Mouse (Mus musculus) CH12F3 (cell line): ENCODE measurements around the gene Nfs1.
"Not testable (repeated sequence)": the region's sequence is repeated elsewhere in the genome, so short reads cannot be mapped to it uniquely, and the experiment has no call there.

Source experiments
- in situ Hi-C: fragments of 300-500 bp; cut with MboI; formaldehyde crosslinking; loops from 2 replicates; pipeline ENCODE4 v1.14.3; 2020; ENCODE audit warnings: low sequenced_read_pairs

Gene Nfs1

DNA sequence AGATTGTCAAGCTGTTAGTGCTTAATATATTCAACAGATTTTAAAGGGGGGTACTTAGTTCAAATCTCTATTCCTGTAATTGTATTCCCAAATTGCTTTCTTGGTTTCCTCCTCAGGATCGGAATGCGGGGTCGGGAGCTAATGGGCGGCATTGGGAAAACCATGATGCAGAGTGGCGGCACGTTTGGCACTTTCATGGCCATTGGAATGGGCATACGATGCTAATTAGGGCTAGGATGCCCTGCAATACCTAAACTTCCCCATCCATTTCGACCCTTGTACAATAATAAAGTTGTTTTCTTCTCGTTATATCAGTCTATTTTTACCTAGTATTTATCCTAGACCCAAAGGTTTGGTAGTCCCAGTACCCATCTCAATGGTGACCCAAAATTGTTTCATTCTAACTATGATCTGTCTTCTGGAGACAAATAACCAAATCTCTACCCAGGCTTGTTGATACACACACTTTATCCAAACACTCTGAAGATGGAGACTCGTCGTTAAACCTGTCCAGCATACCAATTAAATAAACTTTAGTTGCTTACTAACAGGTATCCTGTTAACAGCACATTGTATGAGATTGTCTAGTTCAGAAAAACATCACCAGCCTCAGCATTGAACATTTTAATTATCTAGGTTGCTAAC lies 1.6 kb upstream of the Nfs1 start:
- in situ Hi-C loops, result no loop called here

DNA sequence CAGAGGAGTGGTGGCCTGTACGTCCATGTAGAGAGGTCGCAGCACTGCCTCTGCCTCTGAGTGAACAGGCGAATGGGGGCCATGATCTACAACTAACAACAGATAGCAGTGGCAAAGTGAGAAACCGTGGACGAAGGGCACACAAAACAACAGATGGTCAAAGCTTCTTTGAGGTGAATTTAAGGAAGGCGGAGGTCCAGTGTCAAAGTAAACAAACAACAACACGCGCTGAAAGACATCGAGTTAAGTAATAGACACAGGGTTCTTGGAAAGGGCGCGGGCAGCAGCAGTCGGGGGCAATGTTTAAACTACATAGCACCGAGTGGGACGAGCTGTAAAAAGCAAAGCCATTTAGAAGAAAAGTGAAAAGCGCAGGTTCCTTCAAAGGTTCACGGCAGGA lies 619 bp downstream of the Nfs1 start:
- in situ Hi-C loops, result no loop called here

DNA sequence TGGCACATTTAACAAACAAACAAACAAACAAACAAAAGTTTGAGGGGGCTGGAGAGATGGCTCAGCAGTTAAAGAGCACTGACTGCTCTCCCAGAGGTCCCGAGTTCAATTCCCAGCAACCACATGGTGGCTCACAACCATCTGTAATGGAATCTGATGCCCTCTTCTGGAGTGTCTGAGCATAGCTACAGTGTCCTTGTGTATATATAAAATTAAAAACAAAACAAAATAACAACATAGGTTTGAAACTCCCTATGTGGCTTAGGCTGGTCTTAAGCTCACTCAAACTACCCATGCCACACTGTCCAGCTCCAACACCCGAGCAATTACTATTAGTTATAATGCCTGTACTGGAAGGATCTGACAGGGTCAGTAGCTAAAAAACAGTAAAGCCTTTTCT lies 1.2 kb downstream of the Nfs1 start:
- in situ Hi-C loops, result no loop called here

DNA sequence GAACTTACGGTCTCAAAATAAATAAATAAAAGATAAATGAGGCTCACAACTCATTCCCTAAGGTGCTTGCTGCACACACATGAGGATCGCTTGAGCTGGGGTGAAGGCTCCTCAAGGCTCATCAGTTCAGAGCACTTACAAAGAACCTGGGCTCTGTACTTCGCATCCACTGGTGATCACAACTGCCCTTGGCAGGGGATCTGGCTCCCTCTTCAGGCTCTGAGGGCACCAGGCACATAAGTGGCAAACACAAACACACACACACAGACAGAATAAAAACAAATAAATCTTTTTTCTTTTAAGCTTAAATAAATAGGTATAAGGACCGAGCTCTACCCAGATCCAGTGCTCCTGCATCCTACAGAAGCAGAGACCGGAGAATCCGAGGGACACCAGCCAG lies 8.3 kb downstream of the Nfs1 start:
- in situ Hi-C loops, result no loop called here

DNA sequence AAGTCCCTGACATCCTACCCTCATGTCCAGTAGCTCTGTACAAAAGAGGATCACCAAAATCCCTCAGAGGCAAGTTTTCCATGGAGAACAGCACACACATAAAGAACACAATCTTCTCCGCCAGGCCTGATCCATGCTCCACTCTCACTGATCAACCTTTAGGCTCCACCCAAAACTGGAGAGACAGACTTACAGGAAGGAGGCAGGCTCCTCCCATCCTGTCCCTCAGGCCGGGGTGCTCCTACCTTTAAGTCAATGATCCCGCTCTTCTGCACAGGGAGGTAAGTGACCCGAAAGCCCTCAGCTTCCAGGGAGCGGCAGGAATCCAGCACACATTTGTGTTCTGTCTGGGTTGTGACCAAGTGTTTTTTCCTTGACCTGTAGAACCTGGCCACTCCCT lies 9.8 kb downstream of the Nfs1 start:
- in situ Hi-C loops, result no loop called here

DNA sequence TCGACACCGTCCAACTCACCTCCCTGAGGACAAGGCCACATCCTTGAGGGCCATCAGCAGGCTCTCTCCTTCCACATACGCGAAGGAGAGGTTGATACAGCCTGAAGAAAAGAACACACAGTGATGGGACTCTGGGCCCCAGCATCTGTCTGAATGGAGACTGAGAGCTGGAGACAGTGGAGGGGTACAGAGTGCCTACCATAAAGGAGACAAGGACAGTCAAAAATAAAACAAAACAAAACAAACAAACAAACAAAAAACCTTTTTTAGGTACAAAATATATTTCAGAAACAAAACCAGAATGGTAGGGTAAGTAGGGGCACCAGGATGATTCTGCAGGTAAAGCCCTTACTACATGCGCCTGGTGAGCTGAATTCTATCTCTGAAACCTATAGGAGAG lies 17.0 kb downstream of the Nfs1 start, which contains the start of gene Gm28036:
TSS of gene Gm28036 (minus strand) at position 101 of the 400 bp plus-strand sequence.
- in situ Hi-C loops, result loop anchor here (10.0 kb wide), 1 partner anchor 162 kb away; no protein-coding TSS in a partner anchor

DNA sequence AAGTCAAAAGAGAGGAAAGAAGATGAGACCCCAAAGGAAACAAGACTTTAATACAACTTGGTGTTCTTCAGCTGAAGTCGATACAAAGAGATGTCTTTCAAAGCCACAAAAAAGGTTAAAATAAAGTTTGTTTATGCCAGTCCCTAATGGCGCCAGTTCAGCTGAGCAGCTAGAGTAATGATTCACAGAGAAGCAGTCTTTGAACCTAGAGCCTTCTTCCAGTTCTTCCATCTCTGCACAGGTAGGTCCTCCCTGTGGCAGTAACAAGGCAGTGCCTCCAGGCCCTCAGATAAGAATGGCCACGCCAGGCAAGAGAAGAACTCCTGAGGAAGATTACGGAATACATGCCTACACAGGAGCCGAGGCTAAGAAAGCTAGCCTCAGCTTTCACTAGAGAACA lies 20.3 kb downstream of the Nfs1 start:
- in situ Hi-C loops, result loop anchor here (10.0 kb wide), 1 partner anchor 159 kb away; no protein-coding TSS in a partner anchor

DNA sequence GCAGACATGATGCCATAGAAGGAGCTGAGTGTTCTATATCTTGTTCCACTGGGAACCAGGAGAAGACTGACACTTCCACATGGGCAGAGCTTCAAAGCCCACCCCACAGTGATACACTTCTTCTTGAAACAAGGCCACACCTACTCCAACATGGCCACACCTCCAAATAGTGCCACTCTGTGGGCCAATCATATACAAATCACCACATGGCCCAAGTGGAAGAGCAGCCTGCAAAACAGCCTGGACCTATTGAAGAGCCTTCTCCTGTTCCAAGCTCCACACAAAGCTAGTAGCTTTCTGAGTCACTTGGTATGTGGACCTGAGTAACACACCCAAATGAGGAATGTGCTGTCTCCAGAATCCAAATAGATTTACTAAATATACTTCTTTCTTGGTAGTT lies 24.4 kb downstream of the Nfs1 start:
- in situ Hi-C loops, result no loop called here

DNA sequence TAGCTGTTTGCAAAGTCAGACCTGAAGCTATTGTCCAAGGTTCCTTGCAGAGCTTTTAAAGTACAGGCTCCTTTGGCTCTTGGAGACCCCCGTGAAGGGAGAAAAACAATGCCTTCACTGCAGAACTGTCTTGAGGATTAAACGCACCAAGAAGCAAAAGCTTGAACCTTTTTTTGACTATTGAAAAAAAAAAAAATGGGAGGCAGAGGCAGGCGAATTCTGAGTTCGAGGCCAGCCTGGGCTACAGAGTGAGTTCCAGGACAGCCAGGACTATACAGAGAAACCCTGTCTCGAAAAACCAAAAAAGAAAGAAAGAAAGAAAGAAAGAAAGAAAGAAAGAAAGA lies 31.9 kb downstream of the Nfs1 start:
- in situ Hi-C loops, result not testable (repeated sequence)

DNA sequence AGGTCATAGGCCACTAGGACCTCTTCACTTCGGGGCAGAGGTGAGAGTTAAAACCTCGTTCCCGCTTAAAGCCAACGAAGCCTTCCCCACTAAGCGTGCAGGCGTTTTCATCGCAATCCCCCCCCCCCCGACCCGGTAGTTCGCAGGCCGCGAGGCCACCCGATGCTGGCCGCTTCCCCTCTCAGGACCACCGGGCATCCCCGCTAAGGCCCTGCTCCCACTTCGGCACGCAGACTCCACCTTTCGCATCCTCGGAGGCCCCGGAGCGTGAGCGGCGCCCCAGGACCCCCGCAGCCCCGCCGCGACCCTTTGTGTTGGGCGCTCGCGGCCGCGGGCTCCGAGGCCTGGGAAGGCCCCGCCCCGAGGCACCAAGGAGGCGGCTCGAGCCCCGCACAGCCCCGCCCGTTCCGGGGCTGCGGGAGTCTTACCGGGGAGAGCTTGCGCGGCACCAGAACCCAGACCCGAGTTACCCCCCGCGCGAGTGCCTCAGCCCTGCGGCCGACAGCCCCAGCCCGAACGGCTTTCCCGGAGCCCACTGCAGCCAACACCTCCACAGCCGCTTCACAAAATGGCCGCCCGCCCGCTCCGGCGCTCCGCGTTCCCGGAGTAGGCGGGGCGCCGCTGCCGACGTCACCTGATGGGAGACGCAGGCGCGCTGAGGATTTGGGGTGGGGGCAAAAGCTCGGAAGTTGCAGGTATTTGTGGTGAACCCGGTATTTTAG lies 32.5 kb downstream of the Nfs1 start, which contains the start of the genes Cpne1 and Rbm12:
TSS of gene Cpne1 (minus strand) at position 608 of the 722 bp plus-strand sequence.
TSS of gene Rbm12 (minus strand) at position 621 of the 722 bp plus-strand sequence.
- in situ Hi-C loops, result no loop called here

DNA sequence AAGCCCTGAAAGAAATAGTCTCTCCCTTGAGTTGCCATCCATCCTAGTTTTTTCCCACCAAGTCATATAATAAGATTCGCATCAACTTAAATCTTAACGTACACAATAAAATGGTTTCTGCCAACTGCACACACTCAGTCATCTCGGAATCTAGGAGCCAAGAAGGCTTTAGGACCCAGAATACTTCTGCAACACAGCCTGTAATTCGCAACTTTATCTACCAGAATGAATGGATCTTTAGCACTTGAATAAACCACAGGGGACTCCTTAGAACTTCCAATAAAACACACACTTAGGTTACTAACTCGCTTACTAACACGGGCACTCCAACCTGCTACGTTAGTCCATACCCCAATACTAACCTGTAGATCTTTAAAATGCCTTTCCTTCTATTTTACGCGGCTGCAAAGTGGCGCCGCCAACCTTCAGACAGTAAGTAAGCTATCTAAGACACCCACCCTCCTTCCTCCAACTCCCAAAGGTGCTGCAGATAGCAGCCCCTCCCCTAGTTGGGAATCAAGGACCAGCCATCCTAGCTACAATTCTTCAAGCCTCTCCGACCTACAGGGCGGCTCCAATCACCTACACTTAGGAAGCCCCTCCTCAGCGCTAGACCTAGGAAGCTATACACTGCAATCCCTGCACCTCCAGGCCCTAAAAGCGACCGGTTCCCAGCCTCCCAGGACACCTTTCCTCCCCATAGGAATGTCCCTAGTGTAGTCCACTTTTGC lies 33.2 kb downstream of the Nfs1 start:
- in situ Hi-C loops, result no loop called here

DNA sequence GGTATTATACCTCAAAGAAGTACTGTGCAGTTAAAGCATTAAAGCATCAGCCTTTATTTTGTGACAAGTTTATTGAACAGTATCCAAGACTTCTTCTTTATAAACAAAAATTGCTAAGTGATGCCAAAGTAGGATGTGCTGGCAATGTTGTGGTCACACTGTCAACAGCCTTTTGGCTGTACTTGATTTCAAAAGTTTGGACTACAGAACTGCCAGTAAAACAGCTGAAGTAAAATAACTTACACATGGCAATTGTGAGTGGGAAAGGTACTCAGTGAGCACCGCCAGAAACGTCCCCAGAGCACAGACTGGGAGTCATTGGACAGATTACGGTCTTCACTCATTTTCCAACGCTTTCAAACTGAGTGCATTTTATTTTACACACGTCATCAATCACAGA lies 52.1 kb downstream of the Nfs1 start:
- in situ Hi-C loops, result no loop called here

DNA sequence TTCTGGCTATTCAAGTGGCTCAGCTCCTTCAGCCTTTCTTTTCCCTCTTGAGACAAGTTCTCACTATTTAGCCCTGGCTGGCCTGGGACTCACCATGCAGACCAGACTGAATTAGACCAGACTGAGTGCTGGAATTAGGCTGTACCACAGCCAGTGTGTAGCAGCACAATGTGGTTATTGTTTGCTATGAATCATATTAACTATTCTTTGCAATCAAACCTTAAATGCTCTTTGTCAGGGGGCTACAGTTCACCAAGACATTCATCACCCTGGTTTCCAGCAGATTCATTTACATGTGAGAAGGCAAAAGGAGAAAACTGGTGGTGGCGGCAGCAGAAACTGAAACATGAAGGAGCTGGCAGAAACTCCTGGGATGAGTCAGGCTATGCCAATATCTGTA lies 54.2 kb downstream of the Nfs1 start:
- in situ Hi-C loops, result no loop called here

DNA sequence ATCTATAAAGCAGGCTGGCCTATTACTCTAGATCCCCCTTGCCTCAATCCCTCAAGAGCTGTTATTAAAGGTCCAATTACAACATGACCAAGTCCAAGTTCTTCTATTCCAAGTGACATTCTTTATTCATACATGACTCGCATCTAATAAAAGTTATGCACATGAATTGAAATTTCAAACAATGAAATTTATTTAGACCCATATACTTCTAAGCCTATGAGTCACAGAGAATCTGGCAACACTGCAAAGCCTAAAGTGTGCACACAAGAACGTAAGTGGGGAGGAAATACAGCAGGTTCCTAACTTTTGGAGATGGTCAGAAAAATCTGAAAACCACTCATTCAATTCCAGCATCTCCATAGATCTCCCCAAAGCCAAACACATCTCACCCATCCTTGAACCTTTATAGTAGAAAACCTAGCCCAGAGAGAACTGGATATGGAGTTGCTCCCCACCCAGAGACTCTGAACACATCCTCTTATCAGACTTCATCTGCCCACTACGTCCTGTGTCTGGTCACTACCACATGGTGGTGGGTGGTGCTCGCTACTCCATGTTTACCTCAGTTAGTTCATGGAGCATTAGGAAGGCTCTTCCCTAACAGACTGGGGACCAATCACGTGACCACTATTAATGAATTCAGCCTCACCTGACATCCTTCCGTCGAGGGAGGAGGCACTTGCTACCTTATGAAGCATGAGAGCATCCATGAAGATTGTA lies 56.4 kb downstream of the Nfs1 start:
- in situ Hi-C loops, result no loop called here

DNA sequence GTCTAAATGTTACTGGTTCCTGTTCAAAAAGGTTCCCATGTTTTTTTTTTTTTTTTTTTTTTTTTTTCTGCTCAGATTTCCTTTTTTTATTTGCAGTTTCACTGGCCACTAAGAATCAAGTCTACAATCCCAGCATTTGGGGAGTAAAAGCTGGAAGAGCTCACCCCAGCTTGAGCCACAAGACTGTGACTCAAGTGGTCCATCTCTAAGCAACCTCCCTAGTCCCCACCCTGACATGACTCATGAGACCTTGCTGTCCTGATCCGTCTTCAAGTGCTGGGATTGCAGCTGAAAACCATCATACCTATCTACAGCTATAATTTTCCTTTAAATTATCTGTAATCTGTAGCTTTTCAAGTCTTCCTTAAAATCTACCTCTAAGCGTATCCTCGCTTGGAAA lies 59.4 kb downstream of the Nfs1 start:
- in situ Hi-C loops, result no loop called here

DNA sequence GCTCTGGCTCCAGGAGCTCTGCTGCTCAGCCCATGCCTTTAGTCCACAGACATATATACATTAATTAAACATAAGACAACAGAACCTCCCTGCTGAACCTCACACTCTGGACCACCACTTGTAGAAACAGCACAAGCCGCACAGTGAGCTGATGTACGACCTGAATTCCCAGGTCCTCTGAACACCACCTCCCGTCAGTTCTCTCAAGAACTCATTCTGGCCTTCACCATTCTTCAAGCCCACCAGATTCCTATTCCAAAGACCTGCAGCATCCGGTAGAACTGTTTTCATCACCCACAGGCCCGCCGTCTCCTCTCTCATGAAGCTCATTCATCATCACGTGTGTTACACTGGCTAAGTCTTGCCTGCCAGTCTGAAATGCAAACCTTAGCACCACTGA lies 63.6 kb downstream of the Nfs1 start:
- in situ Hi-C loops, result no loop called here

DNA sequence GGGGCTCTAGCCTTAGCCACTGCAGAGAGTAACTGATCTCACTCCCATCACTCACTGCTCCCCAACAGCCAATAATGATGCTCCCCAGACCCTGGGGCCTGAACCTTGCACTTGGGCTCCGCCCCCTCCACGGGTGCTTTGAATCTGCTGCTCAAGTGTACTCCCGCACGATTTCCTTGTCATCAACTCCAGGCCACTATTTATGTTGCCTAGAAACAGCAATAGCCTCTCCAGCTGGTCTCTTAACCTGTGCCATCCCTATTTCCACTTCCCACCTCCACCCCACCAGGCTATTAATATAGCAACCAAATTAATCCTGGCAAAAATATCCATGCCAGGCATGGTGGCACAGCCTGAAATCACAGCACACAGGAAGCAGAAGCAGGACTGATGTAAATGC lies 64.3 kb downstream of the Nfs1 start:
- in situ Hi-C loops, result no loop called here

DNA sequence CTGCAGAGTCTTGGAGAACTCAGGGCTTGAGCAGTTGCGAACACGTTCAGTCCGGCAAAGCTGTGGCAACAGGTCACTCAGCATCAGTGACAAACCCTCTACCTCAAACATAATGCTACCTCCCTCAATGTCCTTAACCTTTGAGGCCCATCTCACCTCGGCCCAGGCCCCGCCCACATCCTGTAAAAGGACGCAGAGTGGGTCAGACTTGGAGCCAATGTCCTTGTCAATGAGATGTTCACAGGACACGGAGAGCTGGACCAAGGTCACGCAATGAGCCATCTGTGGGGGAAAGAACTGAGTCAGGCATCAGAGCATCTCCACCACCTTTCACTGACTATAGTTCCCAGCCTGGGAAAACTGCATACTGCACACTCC lies 64.8 kb downstream of the Nfs1 start:
- in situ Hi-C loops, result no loop called here

DNA sequence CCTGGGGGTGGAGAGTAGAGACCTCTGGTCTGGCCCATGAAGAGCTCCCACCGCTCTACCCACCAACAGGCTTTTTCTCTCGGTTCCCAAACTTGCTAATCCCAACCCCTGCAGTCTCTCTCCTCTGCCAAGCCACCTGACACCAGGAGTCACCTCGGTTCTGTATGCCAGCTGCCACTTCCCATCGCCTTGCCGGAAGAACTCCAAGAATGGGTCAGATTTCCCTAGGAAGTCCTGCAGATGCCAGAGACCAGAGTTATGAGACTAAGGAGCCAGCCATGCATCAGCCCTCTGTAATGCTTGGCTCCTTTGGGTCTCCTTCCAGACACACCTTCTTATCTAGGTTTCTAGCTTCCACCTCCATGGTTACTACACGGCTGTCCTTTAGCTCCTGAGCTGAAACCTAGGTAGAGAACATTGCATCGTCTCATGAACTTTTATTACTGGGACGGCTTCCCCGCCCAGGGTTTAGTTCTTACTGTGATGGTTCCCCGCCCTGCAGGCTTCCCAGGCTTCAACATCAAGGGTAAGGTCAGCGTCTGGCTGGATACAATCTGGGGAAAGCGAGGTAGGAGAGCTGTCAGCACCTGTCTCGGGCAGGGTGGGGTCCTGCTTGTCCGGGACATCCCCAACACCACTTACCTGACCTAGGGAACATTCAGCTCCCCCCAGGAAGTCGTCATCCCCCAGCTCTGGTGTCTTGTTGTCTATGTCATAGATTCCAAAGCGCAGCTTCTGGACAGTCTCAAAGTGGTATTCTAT lies 65.4 kb downstream of the Nfs1 start:
- in situ Hi-C loops, result no loop called here

DNA sequence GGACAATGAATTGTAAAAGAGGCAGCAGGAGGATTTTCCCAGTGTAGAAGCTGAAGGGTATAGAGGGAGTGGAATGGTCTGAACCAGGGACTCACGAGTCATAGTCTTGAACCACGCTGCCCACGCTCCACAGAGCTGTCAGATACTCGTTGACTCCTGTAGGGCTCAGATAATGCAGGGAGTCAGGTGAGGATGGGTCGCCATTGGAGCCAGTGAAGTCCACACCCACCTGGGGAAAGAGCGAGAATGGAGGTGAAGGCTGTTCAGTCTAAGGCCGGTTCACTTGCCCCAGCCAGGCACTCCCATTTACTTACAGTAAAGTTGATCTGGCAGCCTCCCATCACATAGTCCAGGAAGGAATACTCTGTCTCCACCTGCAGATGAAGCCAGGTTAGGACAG lies 66.5 kb downstream of the Nfs1 start:
- in situ Hi-C loops, result no loop called here

DNA sequence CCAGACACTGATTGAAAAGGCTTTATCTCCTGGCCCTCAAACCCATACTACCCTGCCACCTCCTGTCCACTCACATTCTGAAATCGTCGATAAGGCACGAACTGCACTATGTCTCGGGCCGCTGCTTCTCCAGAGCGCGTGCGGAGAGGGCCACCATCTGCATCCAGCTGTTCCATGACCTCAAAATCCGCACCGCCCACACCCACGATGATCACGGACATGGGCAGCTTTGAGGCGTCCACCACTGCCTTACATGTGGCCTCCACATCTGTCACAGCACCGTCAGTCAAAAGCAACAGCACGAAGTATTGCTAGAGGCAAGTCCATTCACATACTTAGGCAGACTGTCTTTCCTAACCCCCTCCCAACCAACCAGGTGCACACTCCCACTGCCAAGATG lies 70.3 kb downstream of the Nfs1 start:
- in situ Hi-C loops, result no loop called here
